Mouse (Mus musculus): ENCODE results near the gene Pi4k2b. TPM values are rescaled to one million over a fixed set of nuclear protein-coding genes. Genes with fewer than 3 reads are reported as not detected.
A peak's percentile ranks its signal among the peaks of the same experiment; 100 is the strongest.
"Not testable (repeated sequence)": the region's sequence is repeated elsewhere in the genome, so short reads cannot be mapped to it uniquely, and the experiment has no call there.

Gene Pi4k2b
- polyA plus RNA-seq, 1 experiment from 2014 or later, result 25.0 TPM

GRCm38 (mm10) chr5:52743231-52743630 is 1.9 kb downstream of the Pi4k2b start:
- H3K36me3 ChIP-seq, result no peaks in the 10 kb centered on the region
- H3K9ac ChIP-seq, result no peak overlapping the region
- H3K9me3 ChIP-seq, result no peaks in the 10 kb centered on the region
- H3K4me2 ChIP-seq (replicated peaks), result peak overlapping the region; percentile 59
- ATAC-seq (ENCODE audit: insufficient number of reproducible peaks, insufficient read depth, low FRiP score, low TSS enrichment), result no peak
- no peaks in the 10 kb centered on the region for H3K27me3 ChIP-seq
- WGBS, result 37% methylated on average over 4 of the region's 4 CpGs
- peaks cover 7% of the 10 kb centered on the region for H3K4me1 ChIP-seq
- peak overlapping the region; percentile 83; the same call in 1 of the 2 replicates for H3K4me3 ChIP-seq
- no peak overlapping the region for H3K27ac ChIP-seq

GRCm38 (mm10) chr5:52746920-52747319 is 5.5 kb downstream of the Pi4k2b start:
- Histone ChIP-seq H3K36me3 (no peaks in the 10 kb centered on the region), H3K27me3 (no peaks in the 10 kb centered on the region), H3K9me3 (no peaks in the 10 kb centered on the region), H3K4me3 (no peak overlapping the region), H3K4me2 (replicated peaks) (no peak overlapping the region), H3K4me1 (peaks cover 7% of the 10 kb centered on the region), H3K9ac (no peak overlapping the region), H3K27ac (no peak overlapping the region)
- ATAC-seq (ENCODE audit: insufficient number of reproducible peaks, insufficient read depth, low FRiP score, low TSS enrichment), result no peak

GRCm38 (mm10) chr5:52748732-52749131 is 7.4 kb downstream of the Pi4k2b start:
- Histone ChIP-seq H3K4me1 (no peaks in the 10 kb centered on the region), H3K9me3 (no peaks in the 10 kb centered on the region), H3K9ac (no peak overlapping the region), H3K4me2 (replicated peaks) (no peak overlapping the region), H3K36me3 (peaks cover 6% of the 10 kb centered on the region; the same call in 1 of the 2 replicates), H3K27ac (no peak overlapping the region), H3K27me3 (no peaks in the 10 kb centered on the region), H3K4me3 (no peak overlapping the region)
- ATAC-seq (ENCODE audit: insufficient number of reproducible peaks, insufficient read depth, low FRiP score, low TSS enrichment), result no peak
- 74% methylated on average over 5 of the region's 5 CpGs for WGBS

GRCm38 (mm10) chr5:52753146-52753545 is 11.8 kb downstream of the Pi4k2b start:
- ATAC-seq (ENCODE audit: insufficient number of reproducible peaks, insufficient read depth, low FRiP score, low TSS enrichment), result no peak
- H3K27me3 ChIP-seq, result no peaks in the 10 kb centered on the region
- no peaks in the 10 kb centered on the region for H3K4me1 ChIP-seq
- H3K9me3 ChIP-seq, result no peaks in the 10 kb centered on the region
- no peak overlapping the region for H3K27ac ChIP-seq
- no peak overlapping the region for H3K4me2 ChIP-seq (replicated peaks)
- 69% methylated on average over 9 of the region's 9 CpGs for WGBS
- no peak overlapping the region for H3K4me3 ChIP-seq
- H3K36me3 ChIP-seq, result peaks cover 6% of the 10 kb centered on the region; the same call in 1 of the 2 replicates
- H3K9ac ChIP-seq, result no peak overlapping the region

- H3K27ac ChIP-seq, result no peak overlapping the region
- H3K9ac ChIP-seq, result no peak overlapping the region
- no peak overlapping the region for H3K4me3 ChIP-seq
- ATAC-seq (ENCODE audit: insufficient number of reproducible peaks, insufficient read depth, low FRiP score, low TSS enrichment), result no peak
- H3K4me1 ChIP-seq, result no peaks in the 10 kb centered on the region
- H3K9me3 ChIP-seq, result no peaks in the 10 kb centered on the region
- no peaks in the 10 kb centered on the region for H3K27me3 ChIP-seq
- peaks cover 6% of the 10 kb centered on the region; the same call in 1 of the 2 replicates for H3K36me3 ChIP-seq
- H3K4me2 ChIP-seq (replicated peaks), result no peak overlapping the region
Observed at GRCm38 (mm10) chr5:52754196-52754595, 12.8 kb downstream of the Pi4k2b start.

- H3K9ac ChIP-seq, result no peak overlapping the region
- no peaks in the 10 kb centered on the region for H3K27me3 ChIP-seq
- no peaks in the 10 kb centered on the region for H3K9me3 ChIP-seq
- WGBS, result 93% methylated on average over 3 of the region's 3 CpGs
- no peak overlapping the region for H3K27ac ChIP-seq
- no peak overlapping the region for H3K4me2 ChIP-seq (replicated peaks)
- H3K4me1 ChIP-seq, result no peaks in the 10 kb centered on the region
- peaks cover 6% of the 10 kb centered on the region; the same call in 1 of the 2 replicates for H3K36me3 ChIP-seq
- no peak for ATAC-seq (ENCODE audit: insufficient number of reproducible peaks, insufficient read depth, low FRiP score, low TSS enrichment)
- no peak overlapping the region for H3K4me3 ChIP-seq
Observed at GRCm38 (mm10) chr5:52755337-52755736, 14.0 kb downstream of the Pi4k2b start.

GRCm38 (mm10) chr5:52755989-52756388 is 14.6 kb downstream of the Pi4k2b start:
- Histone ChIP-seq H3K9me3 (no peaks in the 10 kb centered on the region), H3K9ac (no peak overlapping the region), H3K4me3 (no peak overlapping the region), H3K27me3 (no peaks in the 10 kb centered on the region), H3K4me1 (no peaks in the 10 kb centered on the region), H3K36me3 (peaks cover 7% of the 10 kb centered on the region; the same call in 1 of the 2 replicates), H3K27ac (no peak overlapping the region), H3K4me2 (replicated peaks) (no peak overlapping the region)
- 87% methylated on average over 6 of the region's 6 CpGs for WGBS
- ATAC-seq (ENCODE audit: insufficient number of reproducible peaks, insufficient read depth, low FRiP score, low TSS enrichment), result no peak

GRCm38 (mm10) chr5:52762586-52762985 is 21.2 kb downstream of the Pi4k2b start:
- Histone ChIP-seq H3K9ac (no peak overlapping the region), H3K4me1 (no peaks in the 10 kb centered on the region), H3K4me2 (replicated peaks) (no peak overlapping the region), H3K27me3 (no peaks in the 10 kb centered on the region), H3K9me3 (no peaks in the 10 kb centered on the region), H3K27ac (no peak overlapping the region), H3K4me3 (no peak overlapping the region), H3K36me3 (peaks cover 17% of the 10 kb centered on the region; the same call in 1 of the 2 replicates)
- no peak for ATAC-seq (ENCODE audit: insufficient number of reproducible peaks, insufficient read depth, low FRiP score, low TSS enrichment)
- 80% methylated on average over 7 of the region's 7 CpGs for WGBS

- no peak for ATAC-seq (ENCODE audit: insufficient number of reproducible peaks, insufficient read depth, low FRiP score, low TSS enrichment)
- H3K4me2 ChIP-seq (replicated peaks), result no peak overlapping the region
- H3K9ac ChIP-seq, result no peak overlapping the region
- no peak overlapping the region for H3K4me3 ChIP-seq
- H3K27me3 ChIP-seq, result no peaks in the 10 kb centered on the region
- H3K27ac ChIP-seq, result no peak overlapping the region
- H3K9me3 ChIP-seq, result no peaks in the 10 kb centered on the region
- H3K36me3 ChIP-seq, result peaks cover 12% of the 10 kb centered on the region
- 92% methylated on average over 5 of the region's 5 CpGs for WGBS
- H3K4me1 ChIP-seq, result no peaks in the 10 kb centered on the region
Observed at GRCm38 (mm10) chr5:52774267-52774666, 32.9 kb downstream of the Pi4k2b start.

- Histone ChIP-seq H3K27ac (no peak within 1 kb of the TSS), H3K4me1 (no peaks in the 10 kb centered on the region), H3K9ac (no peak within 1 kb of the TSS), H3K4me3 (no peak within 1 kb of the TSS), H3K9me3 (no peaks in the 10 kb centered on the region), H3K4me2 (replicated peaks) (no peak within 1 kb of the TSS), H3K27me3 (no peaks in the 10 kb centered on the region), H3K36me3 (peaks cover 5% of the 10 kb centered on the region)
- 76% methylated on average over 8 of the region's 8 CpGs for WGBS
- ATAC-seq (ENCODE audit: insufficient number of reproducible peaks, insufficient read depth, low FRiP score, low TSS enrichment), result no peak
Observed at GRCm38 (mm10) chr5:52775237-52775636, 33.9 kb downstream of the Pi4k2b start, which contains the start of gene Zcchc4. Gene Zcchc4, plus strand, starts transcription at chr5:52775409.

- H3K9ac ChIP-seq; H3K4me2 ChIP-seq (replicated peaks); H3K36me3 ChIP-seq; H3K27me3 ChIP-seq; ATAC-seq (ENCODE audit: insufficient number of reproducible peaks, insufficient read depth, low FRiP score, low TSS enrichment); H3K4me1 ChIP-seq; H3K27ac ChIP-seq; H3K9me3 ChIP-seq; H3K4me3 ChIP-seq: not testable (repeated sequence)
- 88% methylated on average over 8 of the region's 8 CpGs for WGBS
Observed at GRCm38 (mm10) chr5:52776466-52777354, 35.3 kb downstream of the Pi4k2b start.

GRCm38 (mm10) chr5:52782523-52783250 is 41.3 kb downstream of the Pi4k2b start:
- H3K4me3 ChIP-seq, result peak overlapping the region; percentile 82
- H3K27me3 ChIP-seq, result no peaks in the 10 kb centered on the region
- peak overlapping the region; percentile 44 for H3K4me2 ChIP-seq (replicated peaks)
- ATAC-seq (ENCODE audit: insufficient number of reproducible peaks, insufficient read depth, low FRiP score, low TSS enrichment), result peak; percentile 94
- H3K4me1 ChIP-seq, result no peaks in the 10 kb centered on the region
- peak overlapping the region; percentile 83 for H3K27ac ChIP-seq
- H3K9me3 ChIP-seq, result no peaks in the 10 kb centered on the region
- peak overlapping the region; percentile 69 for H3K9ac ChIP-seq
- WGBS, result 5% methylated on average over 37 of the region's 37 CpGs
- 0 out of 2 replicates have a peak, but pooled peaks cover 5% of the 10 kb centered on the region for H3K36me3 ChIP-seq

All from embryonic facial prominence, embryonic 12.5 days (tissue).